Mouse (Mus musculus): ENCODE data around the gene Pla2g4b. TPM values are rescaled to one million over a fixed set of nuclear protein-coding genes. Genes with fewer than 3 reads are reported as not detected.

Pla2g4b gene
- 0.19 and 0.38 TPM in 2 replicates for polyA plus RNA-seq (2015; fragmentation: Nextera tagmentation; extraction: Ambion mirVana)

DNA sequence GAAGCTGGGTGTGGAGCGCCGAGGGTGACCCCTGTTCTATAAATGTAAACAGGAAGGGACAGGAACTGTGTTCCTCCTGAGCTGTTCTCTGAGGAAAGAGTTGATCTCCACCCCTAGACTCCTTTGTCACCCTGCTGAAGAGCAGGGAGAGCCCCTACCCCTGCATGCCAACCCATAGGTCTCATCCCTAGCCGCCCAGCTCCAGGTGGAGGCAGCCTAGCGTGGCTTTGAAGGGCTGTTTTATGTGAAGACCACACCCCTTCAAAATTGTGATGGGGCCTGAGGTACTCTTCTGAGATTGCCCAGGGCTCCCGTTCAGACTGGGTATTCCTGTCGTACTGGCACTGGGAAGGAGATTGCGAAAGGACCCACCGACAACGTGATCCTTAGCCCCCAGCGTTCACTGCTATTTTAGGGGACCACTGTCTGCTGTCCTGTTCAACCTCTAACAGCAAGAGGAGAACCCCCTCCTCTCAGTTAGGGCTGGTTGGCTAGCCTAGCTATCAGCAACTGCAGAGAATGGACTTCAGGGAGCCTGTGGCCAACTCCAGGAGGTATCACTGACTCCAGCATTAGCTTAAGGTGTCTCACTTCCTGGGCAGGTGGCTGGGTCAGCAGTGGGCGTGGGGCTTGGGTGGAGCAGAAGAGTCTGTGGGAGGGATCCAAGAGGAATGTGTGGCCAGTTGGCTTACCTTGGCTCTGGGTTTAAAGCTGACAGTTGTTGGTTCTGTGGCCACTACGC is at the start of gene Pla2g4b:
Pla2g4b (plus strand) TSS at position 692 of the 742 bp plus-strand sequence.

GRCm38 (mm10) chr2:120026984-120027949 is 6.0 kb upstream of the Pla2g4b start, which contains the start of the genes Jmjd7 and Gm28042:
Jmjd7 (plus strand) TSS chr2:120027483.
Gm28042 (plus strand) TSS chr2:120027493.

Small RNAs within 50 kb of the gene (microRNA-seq; reads per million reads assigned to microRNA genes)
- gene Mir7665, result 0 reads per million in 2 experiments

Other genes with a start within 250 kb of the Pla2g4b start
- 9.7 and 9.9 TPM in 2 replicates for gene Rpap1, start 245.9 kb upstream of the Pla2g4b start, polyA plus RNA-seq (2015; fragmentation: Nextera tagmentation; extraction: Ambion mirVana)
- gene Tyro3, start 235.7 kb upstream of the Pla2g4b start, polyA plus RNA-seq (2015; fragmentation: Nextera tagmentation; extraction: Ambion mirVana), result 2.9 and 3.2 TPM in 2 replicates
- 13.0 and 13.9 TPM in 2 replicates for gene Mga, start 136.2 kb upstream of the Pla2g4b start, polyA plus RNA-seq (2015; fragmentation: Nextera tagmentation; extraction: Ambion mirVana)
- 1.2 and 1.5 TPM in 2 replicates for gene Mapkbp1, start 60.7 kb upstream of the Pla2g4b start, polyA plus RNA-seq (2015; fragmentation: Nextera tagmentation; extraction: Ambion mirVana)
- gene Jmjd7, start 5.9 kb upstream of the Pla2g4b start, polyA plus RNA-seq (2015; fragmentation: Nextera tagmentation; extraction: Ambion mirVana), result 12.0 and 12.1 TPM in 2 replicates
- gene Gm28042, start 5.9 kb upstream of the Pla2g4b start, polyA plus RNA-seq (2015; fragmentation: Nextera tagmentation; extraction: Ambion mirVana), result 1.8 and 2.8 TPM in 2 replicates
- gene Ehd4, start 121.2 kb downstream of the Pla2g4b start, polyA plus RNA-seq (2015; fragmentation: Nextera tagmentation; extraction: Ambion mirVana), result 232 and 273 TPM in 2 replicates
- gene Pla2g4e, start 211.9 kb downstream of the Pla2g4b start, polyA plus RNA-seq (2015; fragmentation: Nextera tagmentation; extraction: Ambion mirVana), result 3.8 and 4.6 TPM in 2 replicates

Measured in skeletal muscle tissue, postnatal 0 days (tissue).